In the genomic region with DNA sequence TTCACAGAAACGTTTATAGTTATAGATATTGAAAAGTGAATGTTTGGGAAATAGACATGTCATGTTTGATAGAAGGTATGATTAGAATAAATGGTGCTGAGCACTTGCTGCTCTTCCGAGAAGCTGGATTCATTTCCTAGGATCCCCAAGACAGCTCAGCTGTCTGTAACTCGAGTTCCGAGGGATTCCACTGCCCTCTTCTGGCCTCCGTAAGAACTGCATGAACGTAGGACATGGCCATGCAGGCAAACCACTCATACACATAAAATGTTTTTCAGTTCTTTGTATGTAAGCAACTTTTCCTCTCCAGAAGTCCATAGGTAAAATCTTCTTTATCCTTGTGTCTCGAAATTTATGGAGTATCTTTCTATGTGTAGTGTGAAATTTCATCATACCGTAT, we compare ENCODE assay signal across 9 mouse cellular contexts. TPM values are rescaled to one million over a fixed set of nuclear protein-coding genes. Genes with fewer than 3 reads are reported as not detected.
DNase-seq lines count a peak whose midpoint lies in the region; ATAC-seq and TF ChIP-seq lines count a peak whose summit lies in the region.
"Had no signal": no experiment of that assay in that cellular context is flagged by ENCODE, and none has a peak within 500 bp of the region (broad histone marks: within the 10 kb centered on the region; RNA-seq: fewer than 3 reads in every experiment).

No protein-coding gene starts in this region.

- TF ChIP-seq POLR2A in bone marrow macrophage, adult 2 months (IDR thresholded peaks at IDR 0.05; ENCODE audit: borderline replicate concordance, low read depth, low read length) = no peak

- no peak overlapping the region for H3K27ac ChIP-seq in kidney, embryonic 14.5 days (ENCODE audit: low read depth, low read length)
- H3K27ac ChIP-seq in bone marrow macrophage, adult 2 months (ENCODE audit: insufficient read depth, low read depth, low read length) = no peak overlapping the region
- H3K27ac ChIP-seq in left cerebral cortex, adult 2 months = no peak overlapping the region
- H3K27ac ChIP-seq: embryonic facial prominence, embryonic 13.5 days had no signal

- no peak overlapping the region for H3K9ac ChIP-seq in kidney, embryonic 14.5 days (ENCODE audit: low read depth, low read length)
- H3K9ac ChIP-seq: embryonic facial prominence, embryonic 13.5 days had no signal

- no peaks in the 10 kb centered on the region; the same call in 1 of the 2 replicates for H3K36me3 ChIP-seq in kidney, embryonic 14.5 days (ENCODE audit: control insufficient read depth, insufficient read depth, low read length)
- H3K36me3 ChIP-seq: embryonic facial prominence, embryonic 13.5 days had no signal

- intact Hi-C loops in heart, postnatal 25 days (cut with DNase I) = loop anchor here (2.0 to 5.0 kb wide), 2 partner anchors 35 to 279 kb away; no protein-coding TSS in a partner anchor
- intact Hi-C loops in left cerebral cortex, adult 2 months (cut with DNase I) = loop anchor here (5.0 kb wide), 2 partner anchors 279 to 349 kb away; no protein-coding TSS in a partner anchor

- DNase-seq in kidney, adult 11 months = peak; percentile 29
- DNase-seq in heart, postnatal 25 days (ENCODE audit: low spot score) = peak; percentile 17
- peak; percentile 59 to 69 for DNase-seq in left cerebral cortex, adult 2 months (ENCODE audit: extremely low spot score in 1 of 2, low spot score in 2 of 2)
- DNase-seq in naive thymus-derived CD4-positive, alpha-beta T cell, adult 2 months (ENCODE audit: low read depth) = peak; percentile 59
- DNase-seq in thymus, adult 18-20 months = peak; percentile 8 to 9

- no peaks in the 10 kb centered on the region for H3K27me3 ChIP-seq in kidney, embryonic 14.5 days (ENCODE audit: control insufficient read depth, insufficient read depth, low read length)

- no peak overlapping the region for H3K4me2 ChIP-seq in kidney, embryonic 14.5 days (replicated peaks; ENCODE audit: low read depth, low read length)
- H3K4me2 ChIP-seq: embryonic facial prominence, embryonic 13.5 days had no signal

- no peaks in the 10 kb centered on the region for H3K9me3 ChIP-seq in kidney, embryonic 14.5 days (ENCODE audit: control insufficient read depth, low read length)
- H3K9me3 ChIP-seq: embryonic facial prominence, embryonic 13.5 days had no signal

- no peak overlapping the region for H3K4me3 ChIP-seq in kidney, embryonic 14.5 days (ENCODE audit: low read length)
- H3K4me3 ChIP-seq in bone marrow macrophage, adult 2 months (ENCODE audit: insufficient read depth, low read length) = no peak overlapping the region
- no peak overlapping the region for H3K4me3 ChIP-seq in left cerebral cortex, adult 2 months
- H3K4me3 ChIP-seq: embryonic facial prominence, embryonic 13.5 days had no signal

- 27% methylated on average over 8 of the region's 8 CpGs for WGBS in kidney, embryonic 14.5 days

- no peak for ATAC-seq in kidney, embryonic 14.5 days (ENCODE audit: low FRiP score, low TSS enrichment)
- peak; percentile 73; the same call in 1 of the 2 replicates for ATAC-seq in erythroid progenitor cell, adult 5-6 weeks (replicated peaks; ENCODE audit: low FRiP score, poor library complexity, severe bottlenecking)

- TF ChIP-seq CTCF in bone marrow macrophage, adult 2 months (IDR thresholded peaks at IDR 0.05; ENCODE audit: low read depth, low read length) = peak; percentile 45
- peak; percentile 74 for TF ChIP-seq CTCF in left cerebral cortex, adult 2 months (IDR thresholded peaks at IDR 0.05)

- H3K4me1 ChIP-seq in kidney, embryonic 14.5 days (ENCODE audit: control insufficient read depth, insufficient read depth, low read length) = no peaks in the 10 kb centered on the region
- no peaks in the 10 kb centered on the region for H3K4me1 ChIP-seq in bone marrow macrophage, adult 2 months (ENCODE audit: control insufficient read depth, insufficient read depth, low read length)
- H3K4me1 ChIP-seq: embryonic facial prominence, embryonic 13.5 days had no signal

RNA-seq across cellular contexts. Expression of a gene that starts 50.6 kb away (rescaled TPM):
- 128 and 130 TPM in 2 replicates for polyA plus RNA-seq in kidney, embryonic 14.5 days (2014; fragmentation: Nextera tagmentation; extraction: Ambion mirVana)
- 20.6 and 25.1 TPM in 2 replicates for polyA plus RNA-seq in bone marrow macrophage, adult 2 months (2012; ENCODE audit: insufficient read depth, insufficient read length, missing spikeins)
- 11.7 and 22.0 TPM in 2 replicates for total RNA-seq in erythroid progenitor cell, adult 5-6 weeks (2015; ENCODE audit: low replicate concordance)
- 8.9 and 16.6 TPM in 2 replicates for total RNA-seq in erythroid progenitor cell, adult 5-6 weeks (2017; ENCODE audit: low replicate concordance)
- total RNA-seq in heart, postnatal 25 days (2021) = 10 to 100 TPM; 80.1 to 89.7 TPM
- 100 to 1,000 TPM; 126 to 127 TPM for total RNA-seq in left cerebral cortex, adult 2 months (2021)

Comparison
In these comparisons a context has a peak if more than half of its experiments do, and no peak if none do; other contexts are left out.
1. DNase-seq: peak in every context shown above with its lines; median percentile 64 in left cerebral cortex, adult 2 months; 59 in naive thymus-derived CD4-positive, alpha-beta T cell, adult 2 months; 29 in kidney, adult 11 months; 17 in heart, postnatal 25 days; 8 in thymus, adult 18-20 months.